In the genomic region with DNA sequence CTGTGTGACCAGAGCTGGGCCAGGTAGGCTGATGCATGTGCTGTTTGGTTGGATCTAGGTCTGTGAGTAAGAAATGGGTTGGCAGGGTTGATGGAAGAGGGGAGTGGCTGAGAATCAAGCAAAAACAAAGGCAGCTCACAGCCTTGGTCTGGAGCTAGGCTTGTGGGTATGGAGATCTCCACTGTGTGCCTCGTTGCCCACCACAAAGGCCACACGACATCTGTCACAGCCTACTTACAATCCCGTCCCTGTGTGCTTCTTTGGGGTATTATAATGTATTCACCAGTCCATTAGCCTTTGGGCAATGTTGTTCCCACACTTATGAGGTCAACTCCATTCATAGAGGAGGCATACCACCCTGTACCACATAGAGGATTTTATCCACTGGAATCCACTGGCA, we compare ENCODE assay signal across 26 mouse cellular contexts.
DNase-seq lines count a peak whose midpoint lies in the region; ATAC-seq lines count a peak whose summit lies in the region.
"Had no signal": no experiment of that assay in that cellular context is flagged by ENCODE, and none has a peak within 500 bp of the region (broad histone marks: within the 10 kb centered on the region; RNA-seq: fewer than 3 reads in every experiment).

No protein-coding gene starts in this region.

- H3K27me3 ChIP-seq in hindbrain, embryonic 12.5 days: no peaks in the 10 kb centered on the region
- H3K27me3 ChIP-seq: CH12.LX; embryonic facial prominence, embryonic 13.5 days; embryonic facial prominence, embryonic 15.5 days; forebrain, embryonic 12.5 days had no signal

- no peak overlapping the region for H3K4me3 ChIP-seq in hindbrain, embryonic 12.5 days
- H3K4me3 ChIP-seq: embryonic facial prominence, embryonic 13.5 days; embryonic facial prominence, embryonic 15.5 days; erythroblast, embryonic 14.5 days; forebrain, embryonic 10.5 days; forebrain, embryonic 12.5 days had no signal

- peak; percentile 80 for DNase-seq in heart, adult 11 months
- DNase-seq in heart, adult 9 months (ENCODE audit: low spot score in 2 of 2): no peak
- DNase-seq in testis, postnatal 10 days (ENCODE audit: low spot score): peak; percentile 17
- DNase-seq in testis, postnatal 14 days (ENCODE audit: low spot score): no peak
- DNase-seq in urinary bladder, postnatal 4 days (ENCODE audit: low spot score in 2 of 2): peak; percentile 10 to 12
- DNase-seq in urinary bladder, postnatal 10 days (ENCODE audit: low spot score): no peak
- DNase-seq: adrenal gland, adult 2 months; adrenal gland, postnatal 10 days; adrenal gland, postnatal 25 days; B cell, adult 2 months; cerebellum, adult 11 months; cerebellum, adult 18-20 months; cerebellum, adult 8-10 months; cerebellum, adult 9-11 months; cerebellum, postnatal 14 days; cerebellum, postnatal 36 days; embryo, embryonic 11 days had no signal

- WGBS in hindbrain, embryonic 12.5 days: 69% methylated on average over 3 of the region's 3 CpGs

- no peak overlapping the region for H3K9ac ChIP-seq in hindbrain, embryonic 12.5 days
- H3K9ac ChIP-seq: embryonic facial prominence, embryonic 13.5 days; embryonic facial prominence, embryonic 15.5 days; forebrain, embryonic 12.5 days had no signal

- ATAC-seq in hindbrain, embryonic 12.5 days (ENCODE audit: low FRiP score): no peak
- ATAC-seq: forebrain, embryonic 14.5 days had no signal

- no peak overlapping the region for H3K4me2 ChIP-seq in hindbrain, embryonic 12.5 days (replicated peaks)
- H3K4me2 ChIP-seq: embryonic facial prominence, embryonic 13.5 days; embryonic facial prominence, embryonic 15.5 days; forebrain, embryonic 12.5 days had no signal

- H3K36me3 ChIP-seq in hindbrain, embryonic 12.5 days: no peaks in the 10 kb centered on the region
- H3K36me3 ChIP-seq: embryonic facial prominence, embryonic 13.5 days; embryonic facial prominence, embryonic 15.5 days; forebrain, embryonic 10.5 days; forebrain, embryonic 12.5 days; G1E had no signal

- H3K27ac ChIP-seq in hindbrain, embryonic 12.5 days: no peak overlapping the region
- H3K27ac ChIP-seq: embryonic facial prominence, embryonic 13.5 days; embryonic facial prominence, embryonic 15.5 days; forebrain, embryonic 10.5 days; forebrain, embryonic 12.5 days had no signal

- H3K9me3 ChIP-seq in hindbrain, embryonic 12.5 days (replicated peaks): no peaks in the 10 kb centered on the region
- H3K9me3 ChIP-seq: embryonic facial prominence, embryonic 13.5 days; embryonic facial prominence, embryonic 15.5 days; forebrain, embryonic 10.5 days; forebrain, embryonic 12.5 days; G1E had no signal

- H3K4me1 ChIP-seq in hindbrain, embryonic 12.5 days: no peaks in the 10 kb centered on the region
- H3K4me1 ChIP-seq: embryonic facial prominence, embryonic 13.5 days; embryonic facial prominence, embryonic 15.5 days; forebrain, embryonic 10.5 days; forebrain, embryonic 12.5 days had no signal

Comparison
In these comparisons a context has a peak if more than half of its experiments do, and no peak if none do; other contexts are left out.
1. DNase-seq: peak in heart, adult 11 months (single experiment), testis, postnatal 10 days (single experiment) and urinary bladder, postnatal 4 days (2 of 2); none in heart, adult 9 months (0 of 2), testis, postnatal 14 days (single experiment) and urinary bladder, postnatal 10 days (single experiment).